Mouse (Mus musculus): ENCODE results near the gene Tenm4. TPM values are rescaled to one million over a fixed set of nuclear protein-coding genes. Genes with fewer than 3 reads are reported as not detected.
A peak's percentile ranks its signal among the peaks of the same experiment; 100 is the strongest.

The Tenm4 gene
- polyA plus RNA-seq, 1 experiment from 2014 or later, result 48.9 TPM

DNA sequence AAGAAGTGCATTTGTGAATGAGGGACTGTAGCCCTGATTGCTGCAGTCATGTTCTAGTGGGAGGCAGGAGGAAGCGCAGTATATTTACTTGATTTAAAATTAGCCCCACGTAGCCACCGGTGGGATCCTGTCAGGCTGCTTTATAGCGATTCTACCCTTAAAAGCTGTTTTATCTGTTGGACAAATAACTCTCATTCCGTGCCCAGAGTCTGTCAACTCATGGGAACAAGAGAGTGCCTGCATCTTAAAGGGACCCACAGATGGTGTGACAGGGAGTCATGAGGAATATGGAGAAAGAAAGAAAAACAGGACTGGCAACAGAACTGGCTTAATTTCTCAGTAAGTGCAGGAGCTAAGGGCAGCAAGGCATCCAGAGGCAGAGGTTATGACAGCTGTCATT, 549.4 kb downstream of the Tenm4 start:
- peaks cover 4% of the 10 kb centered on the region; the same call in 1 of the 2 replicates for H3K36me3 ChIP-seq (ENCODE audit: control insufficient read depth, insufficient read depth, low read length)
- no peak overlapping the region for H3K9ac ChIP-seq (ENCODE audit: low read length)
- no peak overlapping the region for H3K4me3 ChIP-seq (ENCODE audit: low read depth, low read length)
- ATAC-seq (peak; percentile 47), DNase-seq (ENCODE audit: low spot score) (peak; percentile 78)
- no peaks in the 10 kb centered on the region for H3K9me3 ChIP-seq (replicated peaks; ENCODE audit: control insufficient read depth, low read length)
- peaks cover 31% of the 10 kb centered on the region for H3K4me1 ChIP-seq (ENCODE audit: control insufficient read depth, insufficient read depth, low read length)
- H3K4me2 ChIP-seq (ENCODE audit: low read length), result no peak overlapping the region
- 48% methylated on average over 5 of the region's 5 CpGs for WGBS
- H3K27ac ChIP-seq (ENCODE audit: low read depth, low read length), result peak overlapping the region; percentile 69; the same call in 1 of the 2 replicates
- H3K27me3 ChIP-seq (replicated peaks; ENCODE audit: control insufficient read depth, insufficient read depth, low read length), result no peaks in the 10 kb centered on the region

- H3K36me3 ChIP-seq (ENCODE audit: control insufficient read depth, insufficient read depth, low read length), result 0 out of 2 replicates have a peak, but pooled peaks cover 6% of the 10 kb centered on the region
- ATAC-seq (no peak), DNase-seq (ENCODE audit: low spot score) (no peak)
- no peak overlapping the region for H3K9ac ChIP-seq (ENCODE audit: low read length)
- 61% methylated on average over 3 of the region's 3 CpGs for WGBS
- H3K27ac ChIP-seq (ENCODE audit: low read depth, low read length), result no peak overlapping the region
- H3K4me2 ChIP-seq (ENCODE audit: low read length), result no peak overlapping the region
- H3K27me3 ChIP-seq (replicated peaks; ENCODE audit: control insufficient read depth, insufficient read depth, low read length), result no peaks in the 10 kb centered on the region
- H3K4me3 ChIP-seq (ENCODE audit: low read depth, low read length), result no peak overlapping the region
- peaks cover 30% of the 10 kb centered on the region for H3K4me1 ChIP-seq (ENCODE audit: control insufficient read depth, insufficient read depth, low read length)
- H3K9me3 ChIP-seq (replicated peaks; ENCODE audit: control insufficient read depth, low read length), result no peaks in the 10 kb centered on the region
Measured at GRCm38 (mm10) chr7:96722796-96723195, 551.8 kb downstream of the Tenm4 start.

GRCm38 (mm10) chr7:96725603-96726002, 554.6 kb downstream of the Tenm4 start:
- Histone ChIP-seq H3K27ac (ENCODE audit: low read depth, low read length) (no peak overlapping the region), H3K4me3 (ENCODE audit: low read depth, low read length) (no peak overlapping the region), H3K9ac (ENCODE audit: low read length) (no peak overlapping the region), H3K4me2 (ENCODE audit: low read length) (no peak overlapping the region), H3K4me1 (ENCODE audit: control insufficient read depth, insufficient read depth, low read length) (peaks cover 2% of the 10 kb centered on the region; the same call in 1 of the 2 replicates), H3K36me3 (ENCODE audit: control insufficient read depth, insufficient read depth, low read length) (peaks cover 16% of the 10 kb centered on the region; the same call in 1 of the 2 replicates), H3K9me3 (replicated peaks; ENCODE audit: control insufficient read depth, low read length) (no peaks in the 10 kb centered on the region), H3K27me3 (replicated peaks; ENCODE audit: control insufficient read depth, insufficient read depth, low read length) (no peaks in the 10 kb centered on the region)
- whole genome bisulfite sequencing, result 94% methylated on average over 5 of the region's 5 CpGs
- DNase-seq (ENCODE audit: low spot score) (no peak), ATAC-seq (no peak)

- Histone ChIP-seq H3K4me1 (ENCODE audit: control insufficient read depth, insufficient read depth, low read length) (no peaks in the 10 kb centered on the region), H3K27ac (ENCODE audit: low read depth, low read length) (no peak overlapping the region), H3K36me3 (ENCODE audit: control insufficient read depth, insufficient read depth, low read length) (peaks cover 13% of the 10 kb centered on the region; the same call in 1 of the 2 replicates), H3K9ac (ENCODE audit: low read length) (no peak overlapping the region), H3K4me2 (ENCODE audit: low read length) (no peak overlapping the region), H3K9me3 (replicated peaks; ENCODE audit: control insufficient read depth, low read length) (no peaks in the 10 kb centered on the region), H3K27me3 (replicated peaks; ENCODE audit: control insufficient read depth, insufficient read depth, low read length) (no peaks in the 10 kb centered on the region), H3K4me3 (ENCODE audit: low read depth, low read length) (no peak overlapping the region)
- no peak for ATAC-seq
- 89% methylated on average over 1 of the region's 1 CpGs for WGBS
- no peak for DNase-seq (ENCODE audit: low spot score)
Measured at GRCm38 (mm10) chr7:96730360-96730759, 559.3 kb downstream of the Tenm4 start.

GRCm38 (mm10) chr7:96731947-96732346, 560.9 kb downstream of the Tenm4 start:
- WGBS, result 83% methylated on average over 4 of the region's 4 CpGs
- no peak for DNase-seq (ENCODE audit: low spot score)
- no peak overlapping the region for H3K27ac ChIP-seq (ENCODE audit: low read depth, low read length)

DNA sequence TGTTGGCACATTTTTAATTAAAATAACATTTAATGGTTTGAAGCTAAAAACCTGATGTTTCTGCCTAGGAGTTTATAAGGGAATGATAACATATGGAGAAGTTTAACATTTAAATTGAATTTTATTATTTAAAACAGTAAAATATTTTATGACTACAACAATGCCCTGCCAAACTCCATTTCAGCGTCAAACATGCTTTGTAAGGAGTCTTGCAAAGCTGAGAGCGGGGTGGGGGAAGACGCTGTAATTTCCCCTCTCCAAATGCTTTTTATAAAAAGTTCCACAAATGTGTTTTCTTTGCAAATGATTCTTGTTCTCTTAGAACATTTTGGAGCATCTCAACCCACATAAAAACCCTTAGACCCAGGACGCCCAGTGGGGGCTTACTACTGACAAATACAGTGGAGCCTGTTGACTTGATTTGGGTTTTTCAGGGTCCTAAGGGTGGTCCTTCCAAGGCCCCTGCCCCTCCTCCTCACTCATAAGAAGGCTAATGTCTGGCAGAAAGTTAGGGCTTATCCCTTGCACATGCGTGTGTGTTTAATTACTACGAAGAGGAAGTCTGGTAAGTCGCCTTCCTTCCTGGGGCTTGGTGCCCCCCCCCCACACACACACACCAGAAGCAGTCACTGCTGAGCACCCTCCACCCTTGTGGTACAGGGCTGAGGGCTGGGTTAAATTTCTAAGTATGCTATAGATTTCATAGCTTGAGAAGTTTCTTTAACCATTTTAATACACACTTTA, 563.4 kb downstream of the Tenm4 start:
- Histone ChIP-seq H3K36me3 (ENCODE audit: control insufficient read depth, insufficient read depth, low read length) (peaks cover 27% of the 10 kb centered on the region), H3K4me2 (ENCODE audit: low read length) (no peak overlapping the region), H3K9ac (ENCODE audit: low read length) (no peak overlapping the region), H3K27me3 (replicated peaks; ENCODE audit: control insufficient read depth, insufficient read depth, low read length) (no peaks in the 10 kb centered on the region), H3K4me1 (ENCODE audit: control insufficient read depth, insufficient read depth, low read length) (no peaks in the 10 kb centered on the region), H3K4me3 (ENCODE audit: low read depth, low read length) (no peak overlapping the region), H3K9me3 (replicated peaks; ENCODE audit: control insufficient read depth, low read length) (no peaks in the 10 kb centered on the region), H3K27ac (ENCODE audit: low read depth, low read length) (no peak overlapping the region)
- ATAC-seq (no peak), DNase-seq (ENCODE audit: low spot score) (no peak)
- 90% methylated on average over 7 of the region's 7 CpGs for whole genome bisulfite sequencing

More at GRCm38 (mm10) chr7:96731947-96732346, 560.9 kb downstream of the Tenm4 start:
- Histone ChIP-seq H3K36me3 (ENCODE audit: control insufficient read depth, insufficient read depth, low read length) (peaks cover 17% of the 10 kb centered on the region; the same call in 1 of the 2 replicates), H3K4me2 (ENCODE audit: low read length) (no peak overlapping the region), H3K9me3 (replicated peaks; ENCODE audit: control insufficient read depth, low read length) (no peaks in the 10 kb centered on the region), H3K4me1 (ENCODE audit: control insufficient read depth, insufficient read depth, low read length) (no peaks in the 10 kb centered on the region), H3K4me3 (ENCODE audit: low read depth, low read length) (no peak overlapping the region), H3K27me3 (replicated peaks; ENCODE audit: control insufficient read depth, insufficient read depth, low read length) (no peaks in the 10 kb centered on the region), H3K9ac (ENCODE audit: low read length) (no peak overlapping the region)
- no peak for ATAC-seq

DNA sequence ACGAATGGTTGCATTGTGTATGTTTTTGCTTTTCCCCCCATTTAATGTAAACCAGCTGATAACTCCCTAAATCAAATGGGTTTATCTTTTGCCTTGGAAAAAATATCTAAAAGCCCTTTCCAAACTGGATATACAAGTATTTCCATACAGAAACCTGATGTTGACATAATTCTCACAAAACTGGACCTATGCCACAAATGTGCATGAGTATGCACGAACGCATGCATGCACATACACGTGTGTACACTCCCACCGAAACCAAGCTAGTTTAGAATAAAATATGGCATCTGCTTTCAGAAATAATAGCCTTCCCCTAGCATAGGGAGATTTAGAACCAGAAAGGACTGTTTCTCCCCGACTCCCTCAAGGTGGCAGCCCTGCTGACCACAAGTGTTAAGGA, 569.6 kb downstream of the Tenm4 start:
- Histone ChIP-seq H3K27ac (ENCODE audit: low read depth, low read length) (no peak overlapping the region), H3K9ac (ENCODE audit: low read length) (no peak overlapping the region), H3K9me3 (replicated peaks; ENCODE audit: control insufficient read depth, low read length) (no peaks in the 10 kb centered on the region), H3K27me3 (replicated peaks; ENCODE audit: control insufficient read depth, insufficient read depth, low read length) (no peaks in the 10 kb centered on the region), H3K4me2 (ENCODE audit: low read length) (no peak overlapping the region), H3K36me3 (ENCODE audit: control insufficient read depth, insufficient read depth, low read length) (peaks cover 20% of the 10 kb centered on the region), H3K4me1 (ENCODE audit: control insufficient read depth, insufficient read depth, low read length) (peaks cover 7% of the 10 kb centered on the region), H3K4me3 (ENCODE audit: low read depth, low read length) (no peak overlapping the region)
- ATAC-seq, result no peak
- no peak for DNase-seq (ENCODE audit: low spot score)
- WGBS, result 58% methylated on average over 6 of the region's 6 CpGs

GRCm38 (mm10) chr7:96742221-96742620, 571.2 kb downstream of the Tenm4 start:
- Histone ChIP-seq H3K27ac (ENCODE audit: low read depth, low read length) (no peak overlapping the region), H3K4me1 (ENCODE audit: control insufficient read depth, insufficient read depth, low read length) (peaks cover 18% of the 10 kb centered on the region), H3K4me3 (ENCODE audit: low read depth, low read length) (no peak overlapping the region), H3K36me3 (ENCODE audit: control insufficient read depth, insufficient read depth, low read length) (peaks cover 12% of the 10 kb centered on the region), H3K27me3 (replicated peaks; ENCODE audit: control insufficient read depth, insufficient read depth, low read length) (no peaks in the 10 kb centered on the region), H3K9me3 (replicated peaks; ENCODE audit: control insufficient read depth, low read length) (no peaks in the 10 kb centered on the region), H3K9ac (ENCODE audit: low read length) (no peak overlapping the region), H3K4me2 (ENCODE audit: low read length) (no peak overlapping the region)
- ATAC-seq, result no peak
- DNase-seq (ENCODE audit: low spot score), result no peak
- WGBS, result 23% methylated on average over 7 of the region's 7 CpGs

GRCm38 (mm10) chr7:96745956-96746355, 574.9 kb downstream of the Tenm4 start:
- Histone ChIP-seq H3K9ac (ENCODE audit: low read length) (0 out of 2 replicates have a peak overlapping the region, but pooled peaks have one; percentile 3), H3K27me3 (replicated peaks; ENCODE audit: control insufficient read depth, insufficient read depth, low read length) (no peaks in the 10 kb centered on the region), H3K36me3 (ENCODE audit: control insufficient read depth, insufficient read depth, low read length) (no peaks in the 10 kb centered on the region), H3K4me2 (ENCODE audit: low read length) (no peak overlapping the region), H3K9me3 (replicated peaks; ENCODE audit: control insufficient read depth, low read length) (no peaks in the 10 kb centered on the region), H3K4me1 (ENCODE audit: control insufficient read depth, insufficient read depth, low read length) (peaks cover 18% of the 10 kb centered on the region), H3K4me3 (ENCODE audit: low read depth, low read length) (no peak overlapping the region), H3K27ac (ENCODE audit: low read depth, low read length) (peak overlapping the region; percentile 49)
- peak; percentile 90 for ATAC-seq
- DNase-seq (ENCODE audit: low spot score), result peak; percentile 84
- WGBS, result 4% methylated on average over 6 of the region's 6 CpGs
